Mouse (Mus musculus): Measurements from ENCODE around the gene Mustn1.

DNA sequence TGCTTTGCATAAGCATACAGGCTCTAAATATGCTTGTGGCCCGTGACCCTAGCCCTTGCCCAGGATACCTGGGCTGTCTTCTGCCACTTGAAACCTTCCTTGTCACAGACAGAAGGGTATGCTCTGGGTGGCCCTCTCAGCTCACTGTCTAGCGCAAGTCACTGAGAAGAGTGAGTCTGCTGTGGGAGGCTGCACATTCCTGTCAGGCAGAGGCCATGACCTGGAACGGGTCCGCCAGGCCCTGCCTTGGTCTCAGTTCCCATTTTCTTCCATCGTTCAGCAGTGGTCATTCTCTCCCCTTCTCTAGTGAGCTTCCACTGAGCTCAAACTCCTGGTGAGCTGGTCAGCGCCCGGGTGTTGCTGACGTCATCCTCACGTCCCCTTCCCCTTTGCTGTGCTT, 3.0 kb upstream of the Mustn1 start:
- no peak for TF ChIP-seq CTCF (IDR thresholded peaks at IDR 0.05; ENCODE audit: low read depth)
- no peak for TF ChIP-seq EP300 (optimal IDR thresholded peaks at IDR 0.05)
